Mouse (Mus musculus) midbrain, embryonic 11.5 days (tissue): ENCODE measurements at regions not wholly inside any gene's neighbourhood (a gene's known extent, or its start where the extent isn't known, plus 50 kb on each side); places are given as distances from the start of the nearest gene placed in this dataset.

ENCODE experiments used
- ATAC-seq: fragments of 200-750 bp; cut with Nextera tagmentation; 2 replicates; pipeline ENCODE4 v1.8.0; 2017; ENCODE audit warnings: moderate TSS enrichment, moderate library complexity; ENCODE audit not compliant: low FRiP score
- DNase-seq: peaks from one replicate; pipeline ENCODE4 v3.0.0; 2015; ENCODE audit warnings: low spot score; ENCODE audit errors: missing footprints
- H3K27ac ChIP-seq: fragments of 300-500 bp; sonication (generic); 2 replicates; pipeline ENCODE4 v1.5.1; 2014; ENCODE audit warnings: low read depth, low read length
- H3K27me3 ChIP-seq: fragments of 300-500 bp; sonication (generic); 2 replicates; pipeline ENCODE4 v1.6.1; 2014; ENCODE audit warnings: mild to moderate bottlenecking, low read length, moderate library complexity, mixed read lengths; ENCODE audit not compliant: control insufficient read depth, insufficient read depth
- H3K36me3 ChIP-seq: fragments of 300-500 bp; sonication (generic); 2 replicates; pipeline ENCODE4 v1.6.1; 2014; ENCODE audit warnings: mild to moderate bottlenecking, low read length, moderate library complexity, mixed read lengths; ENCODE audit not compliant: control insufficient read depth, insufficient read depth
- H3K4me1 ChIP-seq: fragments of 300-500 bp; sonication (generic); 2 replicates; pipeline ENCODE4 v1.6.1; 2014; ENCODE audit warnings: low read length; ENCODE audit not compliant: control insufficient read depth, insufficient read depth
- H3K4me2 ChIP-seq: fragments of 300-500 bp; sonication (generic); 2 replicates; pipeline ENCODE4 v1.6.1; 2014; ENCODE audit warnings: mild to moderate bottlenecking, moderate library complexity
- H3K4me3 ChIP-seq: fragments of 300-500 bp; sonication (generic); 2 replicates; pipeline ENCODE4 v1.5.1; 2014; ENCODE audit warnings: low read depth, low read length
- H3K9ac ChIP-seq: fragments of 300-500 bp; sonication (generic); 2 replicates; pipeline ENCODE4 v1.6.1; 2014; ENCODE audit warnings: low read length
- H3K9me3 ChIP-seq: fragments of 300-500 bp; sonication (generic); 2 replicates; pipeline ENCODE4 v1.6.1; 2016; ENCODE audit warnings: low read length; ENCODE audit not compliant: control insufficient read depth
- WGBS: fragments of 180-500 bp; shearing (Covaris S2); extraction: QIAGEN DNeasy Blood & Tissue Kit; methylation state at CpG from one replicate; pipeline ENCODE4 v1.1.7; 2014; 5-methylcytosine and 5-hydroxymethylcytosine counted together

GRCm38 (mm10) chr13:43935284-43935683 is 150.7 kb downstream of the Cd83 start:
- Histone ChIP-seq H3K9me3 (no peaks in the 10 kb centered on the region), H3K4me1 (peaks cover 18% of the 10 kb centered on the region), H3K27me3 (no peaks in the 10 kb centered on the region), H3K4me3 (no peak overlapping the region), H3K36me3 (no peaks in the 10 kb centered on the region), H3K4me2 (no peak overlapping the region), H3K27ac (no peak overlapping the region), H3K9ac (no peak overlapping the region)
- 92% methylated on average over 6 of the region's 6 CpGs for WGBS
- DNase-seq (no peak), ATAC-seq (no peak)

GRCm38 (mm10) chr13:43936504-43936903 is 151.9 kb downstream of the Cd83 start:
- H3K27ac ChIP-seq, result no peak overlapping the region
- no peaks in the 10 kb centered on the region for H3K27me3 ChIP-seq
- DNase-seq (no peak), ATAC-seq (peak; percentile 84)
- no peak overlapping the region for H3K9ac ChIP-seq
- H3K36me3 ChIP-seq, result no peaks in the 10 kb centered on the region
- H3K4me2 ChIP-seq, result no peak overlapping the region
- no peak overlapping the region for H3K4me3 ChIP-seq
- WGBS, result 25% methylated on average over 4 of the region's 4 CpGs
- peaks cover 18% of the 10 kb centered on the region for H3K4me1 ChIP-seq
- H3K9me3 ChIP-seq, result no peaks in the 10 kb centered on the region; the same call in 1 of the 2 replicates

- Histone ChIP-seq H3K9me3 (no peaks in the 10 kb centered on the region; the same call in 1 of the 2 replicates), H3K9ac (no peak overlapping the region), H3K27me3 (no peaks in the 10 kb centered on the region), H3K27ac (no peak overlapping the region), H3K4me3 (no peak overlapping the region), H3K36me3 (no peaks in the 10 kb centered on the region), H3K4me1 (peaks cover 18% of the 10 kb centered on the region), H3K4me2 (no peak overlapping the region)
- 81% methylated on average over 7 of the region's 7 CpGs for WGBS
- DNase-seq, result no peak
- no peak for ATAC-seq
Observed at GRCm38 (mm10) chr13:43938611-43939010, 154.0 kb downstream of the Cd83 start.

GRCm38 (mm10) chr13:43939375-43939774 is 154.8 kb downstream of the Cd83 start:
- H3K36me3 ChIP-seq, result no peaks in the 10 kb centered on the region
- H3K27me3 ChIP-seq, result no peaks in the 10 kb centered on the region
- DNase-seq (peak; percentile 82), ATAC-seq (no peak)
- WGBS, result 33% methylated on average over 4 of the region's 4 CpGs
- H3K4me3 ChIP-seq, result no peak overlapping the region
- no peak overlapping the region for H3K27ac ChIP-seq
- H3K4me1 ChIP-seq, result peaks cover 18% of the 10 kb centered on the region
- H3K9me3 ChIP-seq, result no peaks in the 10 kb centered on the region; the same call in 1 of the 2 replicates
- H3K9ac ChIP-seq, result no peak overlapping the region
- H3K4me2 ChIP-seq, result no peak overlapping the region

GRCm38 (mm10) chr13:43941731-43942130 is 157.2 kb downstream of the Cd83 start:
- Histone ChIP-seq H3K27me3 (no peaks in the 10 kb centered on the region), H3K36me3 (no peaks in the 10 kb centered on the region), H3K9ac (no peak overlapping the region), H3K27ac (no peak overlapping the region), H3K4me2 (no peak overlapping the region), H3K4me1 (peaks cover 12% of the 10 kb centered on the region), H3K4me3 (no peak overlapping the region), H3K9me3 (no peaks in the 10 kb centered on the region; the same call in 1 of the 2 replicates)
- WGBS, result 83% methylated on average over 8 of the region's 8 CpGs
- DNase-seq (no peak), ATAC-seq (no peak)

GRCm38 (mm10) chr13:43948606-43949005 is 164.0 kb downstream of the Cd83 start:
- H3K9me3 ChIP-seq, result no peaks in the 10 kb centered on the region
- no peak overlapping the region for H3K27ac ChIP-seq
- H3K36me3 ChIP-seq, result no peaks in the 10 kb centered on the region
- 65% methylated on average over 3 of the region's 3 CpGs for WGBS
- H3K27me3 ChIP-seq, result no peaks in the 10 kb centered on the region
- H3K9ac ChIP-seq, result no peak overlapping the region
- no peak overlapping the region for H3K4me3 ChIP-seq
- H3K4me2 ChIP-seq, result no peak overlapping the region
- no peaks in the 10 kb centered on the region for H3K4me1 ChIP-seq
- ATAC-seq (no peak), DNase-seq (no peak)

DNA sequence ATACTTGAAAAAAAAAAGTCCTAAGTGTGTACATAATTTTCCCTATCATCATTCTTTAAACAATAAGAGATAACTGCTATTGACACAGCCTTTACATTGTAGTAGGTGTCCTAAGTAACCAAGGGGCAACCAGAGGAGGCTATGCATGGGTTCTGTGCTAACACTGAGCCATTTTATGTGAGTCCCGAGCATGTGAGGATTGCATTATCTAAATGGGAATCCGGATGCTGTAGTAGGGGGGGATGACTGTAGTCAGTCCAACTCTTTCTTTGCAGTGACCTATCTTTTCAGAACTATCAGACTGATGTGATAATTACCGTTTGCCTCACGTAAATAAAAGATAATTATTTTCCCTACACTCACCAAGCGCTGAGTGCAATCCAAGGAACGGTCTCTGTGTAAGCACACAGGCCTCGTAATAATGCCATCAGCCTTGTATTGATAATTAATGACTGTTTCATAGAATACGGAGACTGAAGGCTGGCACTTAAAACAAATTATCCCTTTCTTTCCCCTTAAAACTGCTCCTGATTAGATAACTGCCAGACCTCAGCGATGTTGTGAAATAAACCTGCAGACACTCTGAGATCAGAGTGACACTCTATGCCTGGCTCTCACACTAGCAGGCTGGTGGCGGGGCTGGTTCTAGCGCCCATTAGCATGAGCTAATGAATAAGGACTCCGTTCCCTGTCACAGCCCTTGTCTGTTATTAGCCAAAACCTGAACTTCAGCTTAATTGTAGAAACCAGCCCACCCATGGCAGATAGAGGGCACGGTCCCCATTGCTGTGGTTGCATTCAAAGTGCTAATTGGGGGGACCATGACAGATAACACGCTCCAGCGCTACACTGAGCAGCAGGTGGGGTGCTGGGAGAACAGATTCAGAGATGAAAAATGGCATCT is 165.4 kb downstream of the Cd83 start:
- Histone ChIP-seq H3K4me1 (no peaks in the 10 kb centered on the region), H3K27me3 (no peaks in the 10 kb centered on the region), H3K36me3 (no peaks in the 10 kb centered on the region), H3K4me2 (no peak overlapping the region), H3K27ac (no peak overlapping the region), H3K9ac (no peak overlapping the region), H3K4me3 (no peak overlapping the region), H3K9me3 (no peaks in the 10 kb centered on the region)
- no peak for ATAC-seq
- whole genome bisulfite sequencing, result 81% methylated on average over 15 of the region's 15 CpGs
- DNase-seq, result peak; percentile 74

GRCm38 (mm10) chr13:43952491-43952890 is 167.9 kb downstream of the Cd83 start:
- ATAC-seq (no peak), DNase-seq (peak; percentile 2)
- Histone ChIP-seq H3K4me1 (no peaks in the 10 kb centered on the region), H3K9ac (no peak overlapping the region), H3K4me3 (no peak overlapping the region), H3K27ac (no peak overlapping the region), H3K36me3 (no peaks in the 10 kb centered on the region), H3K27me3 (no peaks in the 10 kb centered on the region), H3K4me2 (no peak overlapping the region), H3K9me3 (no peaks in the 10 kb centered on the region)
- WGBS, result 85% methylated on average over 4 of the region's 4 CpGs

DNA sequence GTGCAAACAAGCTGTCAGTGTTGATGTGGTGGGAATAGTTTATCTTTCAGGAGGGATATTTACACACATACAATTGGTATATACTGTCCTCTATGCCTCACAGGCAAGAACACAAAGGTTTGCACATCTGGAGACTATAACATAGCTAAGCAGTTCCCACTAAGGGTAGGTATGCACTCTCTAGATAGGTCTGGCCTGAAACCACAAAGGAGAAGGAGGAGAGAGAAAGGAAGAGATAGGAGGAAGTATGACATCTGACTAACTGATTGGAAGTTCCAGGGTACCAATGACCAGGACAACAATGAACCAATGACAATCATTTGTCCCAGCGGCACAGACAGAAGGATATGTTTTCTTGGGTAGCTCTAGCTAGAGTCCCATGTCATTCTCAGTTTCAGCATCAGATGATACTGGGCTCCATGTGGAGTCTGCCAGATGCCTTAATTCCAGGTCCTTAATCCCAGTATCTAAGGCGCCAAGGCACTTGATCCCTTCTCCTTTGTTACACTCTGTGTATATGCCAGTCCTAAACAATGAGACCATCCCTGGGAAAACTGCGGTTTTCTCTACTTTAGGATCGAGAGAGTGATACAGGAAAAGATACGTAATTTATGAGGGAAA is 168.5 kb downstream of the Cd83 start:
- WGBS, result 49% methylated on average over 5 of the region's 5 CpGs
- H3K27ac ChIP-seq, result no peak overlapping the region
- H3K36me3 ChIP-seq, result no peaks in the 10 kb centered on the region
- no peak overlapping the region for H3K4me2 ChIP-seq
- no peaks in the 10 kb centered on the region for H3K4me1 ChIP-seq
- DNase-seq, result peak; percentile 60
- H3K4me3 ChIP-seq, result no peak overlapping the region
- no peaks in the 10 kb centered on the region for H3K27me3 ChIP-seq
- H3K9me3 ChIP-seq, result no peaks in the 10 kb centered on the region
- H3K9ac ChIP-seq, result no peak overlapping the region
- no peak for ATAC-seq
